Mouse (Mus musculus) testis, adult 2 months (tissue): Measurements from ENCODE around the gene Ppp1r3c.

ENCODE experiments used
- CTCF ChIP-seq: fragments of 200-500 bp; IDR thresholded peaks from 2 replicates; pipeline ENCODE4 v1.5.1; 2012; ENCODE audit warnings: low read depth, mild to moderate bottlenecking, inconsistent platforms, low read length, moderate library complexity; ENCODE audit not compliant: control insufficient read depth, insufficient read depth, insufficient replicate concordance
- POLR2A ChIP-seq: fragments of 200-500 bp; IDR thresholded peaks from 2 replicates; pipeline ENCODE4 v1.6.1; 2012; ENCODE audit warnings: low read depth, mild to moderate bottlenecking, inconsistent platforms, low read length, moderate library complexity; ENCODE audit not compliant: control insufficient read depth

DNA sequence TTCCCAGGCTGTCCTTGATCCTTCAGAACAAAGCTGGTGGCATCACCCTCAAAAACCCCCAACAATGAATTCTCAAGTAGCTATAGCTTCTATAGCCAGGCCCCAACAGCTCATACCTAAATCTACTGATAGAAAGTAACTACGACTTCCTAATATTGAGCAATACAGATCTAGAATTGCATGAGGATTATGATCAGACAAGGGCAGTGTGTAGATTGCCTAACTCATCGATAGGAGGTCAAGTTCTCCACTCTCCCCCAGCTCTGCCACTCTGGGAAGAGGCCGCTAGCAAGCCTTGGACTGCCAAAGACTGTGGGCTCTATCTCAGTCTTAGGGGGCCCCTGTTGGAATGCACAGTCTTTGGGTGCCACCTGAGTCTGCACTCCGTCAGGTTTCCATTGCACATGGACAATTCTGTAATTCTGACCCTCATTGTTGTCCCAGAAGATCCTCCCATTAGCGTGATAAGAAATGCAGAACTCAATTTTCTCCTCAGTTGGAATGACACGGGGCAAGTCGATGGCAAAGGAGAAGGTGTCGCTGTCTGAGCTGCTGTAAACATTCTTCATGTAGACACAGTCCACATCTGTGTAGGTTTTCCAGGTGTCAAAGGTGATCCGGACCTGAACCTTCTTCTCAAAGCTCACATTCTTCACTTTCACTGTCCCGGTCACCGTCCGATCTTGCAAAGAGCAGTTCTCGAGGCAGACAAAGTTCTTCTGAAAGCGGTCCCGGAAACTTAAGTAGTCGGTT is 3.1 kb downstream of the Ppp1r3c start:
- TF ChIP-seq CTCF, result no peak
- TF ChIP-seq POLR2A, result no peak
